Mouse (Mus musculus) forebrain, embryonic 14.5 days (tissue): Measurements from ENCODE around the gene Tead4. TPM values are rescaled to one million over a fixed set of nuclear protein-coding genes. Genes with fewer than 3 reads are reported as not detected.
A peak's percentile ranks its signal among the peaks of the same experiment; 100 is the strongest.

Source experiments
- ATAC-seq: fragments of 200-750 bp; cut with Nextera tagmentation; 2 replicates; pipeline ENCODE4 v1.8.0; 2017; ENCODE audit warnings: mild to moderate bottlenecking, moderate library complexity
- DNase-seq: peaks from one replicate; pipeline ENCODE4 v3.0.0-alpha.2; 2015; ENCODE audit warnings: low spot score
- H3K27ac ChIP-seq: fragments of 300-500 bp; sonication (generic); 2 replicates; pipeline ENCODE4 v1.5.1; 2014; ENCODE audit warnings: low read depth, mild to moderate bottlenecking, control low read depth, low read length, moderate library complexity
- H3K27me3 ChIP-seq: fragments of 300-500 bp; sonication (generic); replicated peaks from 2 replicates; pipeline ENCODE4 v1.6.1; 2014; ENCODE audit warnings: low read length, control low read depth, mixed read lengths; ENCODE audit not compliant: control insufficient read depth, insufficient read depth
- H3K36me3 ChIP-seq: fragments of 300-500 bp; sonication (generic); 2 replicates; pipeline ENCODE4 v1.6.1; 2014; ENCODE audit warnings: low read length, control low read depth; ENCODE audit not compliant: control insufficient read depth, insufficient read depth
- H3K4me1 ChIP-seq: fragments of 300-500 bp; sonication (generic); 2 replicates; pipeline ENCODE4 v1.6.1; 2014; ENCODE audit warnings: antibody characterized with exemption, low read length, control low read depth; ENCODE audit not compliant: control insufficient read depth, insufficient read depth
- H3K4me2 ChIP-seq: fragments of 300-500 bp; sonication (generic); 2 replicates; pipeline ENCODE4 v1.6.1; 2014; ENCODE audit warnings: mild to moderate bottlenecking, control low read depth, low read length
- H3K4me3 ChIP-seq: fragments of 300-500 bp; sonication (generic); 2 replicates; pipeline ENCODE4 v1.5.1; 2014; ENCODE audit warnings: low read depth, low read length, control low read depth
- H3K9ac ChIP-seq: fragments of 300-500 bp; sonication (generic); 2 replicates; pipeline ENCODE4 v1.6.1; 2014; ENCODE audit warnings: mild to moderate bottlenecking, low read length, control low read depth, moderate library complexity
- H3K9me3 ChIP-seq: fragments of 300-500 bp; sonication (generic); replicated peaks from 2 replicates; pipeline ENCODE4 v1.6.1; 2016; ENCODE audit warnings: low read length, control low read depth, mixed read lengths; ENCODE audit not compliant: control insufficient read depth
- WGBS: fragments of 180-500 bp; shearing (Covaris S2); extraction: QIAGEN DNeasy Blood & Tissue Kit; methylation state at CpG from one replicate; pipeline ENCODE4 v1.1.7; 2014; 5-methylcytosine and 5-hydroxymethylcytosine counted together
- polyA plus RNA-seq: library from polyadenylated mRNA; unstranded; fragments of >200 nt; fragmentation: Nextera tagmentation; extraction: Ambion mirVana; gene quantifications from 2 replicates; pipeline ENCODE4 v1.2.1, GENCODE M21; 2014

Gene Tead4
- polyA plus RNA-seq, 1 experiment from 2014 or later: 0.18 TPM

- Histone ChIP-seq H3K4me3 (no peak overlapping the region), H3K9ac (no peak overlapping the region), H3K9me3 (no peaks in the 10 kb centered on the region), H3K27me3 (no peaks in the 10 kb centered on the region), H3K4me1 (no peaks in the 10 kb centered on the region), H3K27ac (no peak overlapping the region), H3K36me3 (no peaks in the 10 kb centered on the region), H3K4me2 (no peak overlapping the region)
- ATAC-seq: no peak
- WGBS: 91% methylated on average over 8 of the region's 8 CpGs
- no peak for DNase-seq
Observed at GRCm38 (mm10) chr6:128264870-128265526, 35.6 kb downstream of the Tead4 start.

GRCm38 (mm10) chr6:128261486-128261885, 39.1 kb downstream of the Tead4 start:
- Histone ChIP-seq H3K4me1 (no peaks in the 10 kb centered on the region), H3K4me3 (no peak overlapping the region), H3K27ac (no peak overlapping the region), H3K9ac (no peak overlapping the region), H3K9me3 (no peaks in the 10 kb centered on the region), H3K36me3 (no peaks in the 10 kb centered on the region), H3K4me2 (no peak overlapping the region), H3K27me3 (no peaks in the 10 kb centered on the region)
- DNase-seq (no peak), ATAC-seq (no peak)
- 65% methylated on average over 1 of the region's 1 CpGs for WGBS

DNA sequence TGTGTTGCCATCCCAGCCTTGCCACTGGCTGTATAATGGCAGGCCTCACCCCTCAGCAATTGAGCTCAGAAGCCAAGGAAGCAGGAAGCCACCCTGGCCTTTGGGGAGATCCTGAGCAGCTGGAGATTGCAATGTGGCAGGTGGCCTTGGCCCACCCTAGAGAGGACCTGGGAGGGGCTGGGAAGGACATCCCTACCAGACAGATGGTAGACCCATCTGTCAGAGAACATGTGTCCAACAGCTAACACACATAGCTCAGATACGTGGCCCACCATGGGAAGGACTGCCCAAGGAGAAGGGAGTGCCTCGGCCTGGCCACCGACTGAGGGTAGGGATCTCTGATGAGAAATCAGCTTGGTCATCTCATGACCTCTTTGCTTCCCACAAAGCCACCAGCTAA, 41.4 kb downstream of the Tead4 start:
- no peak for DNase-seq
- 84% methylated on average over 3 of the region's 3 CpGs for WGBS
- no peak for ATAC-seq

GRCm38 (mm10) chr6:128255941-128256340, 44.7 kb downstream of the Tead4 start:
- Histone ChIP-seq H3K4me3 (no peak overlapping the region), H3K9me3 (no peaks in the 10 kb centered on the region), H3K27ac (no peak overlapping the region), H3K27me3 (no peaks in the 10 kb centered on the region), H3K9ac (no peak overlapping the region), H3K4me2 (no peak overlapping the region), H3K4me1 (no peaks in the 10 kb centered on the region), H3K36me3 (no peaks in the 10 kb centered on the region)
- no peak for ATAC-seq
- 60% methylated on average over 2 of the region's 2 CpGs for WGBS
- DNase-seq: no peak

More for the DNA sequence above, 41.4 kb downstream of the Tead4 start:
- Histone ChIP-seq H3K27me3 (no peaks in the 10 kb centered on the region), H3K4me3 (no peak overlapping the region), H3K9me3 (no peaks in the 10 kb centered on the region), H3K9ac (no peak overlapping the region), H3K27ac (no peak overlapping the region), H3K4me2 (no peak overlapping the region), H3K4me1 (no peaks in the 10 kb centered on the region), H3K36me3 (no peaks in the 10 kb centered on the region)

DNA sequence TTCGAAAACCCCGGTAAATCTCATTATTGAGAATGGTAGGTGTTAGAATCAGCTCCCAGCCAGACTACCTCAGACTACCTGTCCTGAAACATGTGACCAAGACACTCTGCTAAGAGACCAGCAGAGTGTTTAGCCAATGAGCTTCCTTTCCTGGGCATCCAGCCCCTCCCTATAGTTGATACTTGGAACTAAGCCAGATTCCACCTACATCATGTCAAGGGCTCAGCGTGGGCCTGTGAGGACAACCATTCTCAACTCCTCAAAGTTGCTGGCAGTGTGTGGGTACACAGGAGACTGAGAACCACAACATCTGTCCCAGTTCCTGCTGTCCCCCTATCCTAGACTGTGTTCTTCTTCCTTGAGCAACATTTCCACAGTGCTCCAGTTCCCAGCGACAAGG, 45.3 kb downstream of the Tead4 start:
- Histone ChIP-seq H3K36me3 (no peaks in the 10 kb centered on the region), H3K4me3 (no peak overlapping the region), H3K27ac (no peak overlapping the region), H3K27me3 (no peaks in the 10 kb centered on the region), H3K4me2 (no peak overlapping the region), H3K4me1 (no peaks in the 10 kb centered on the region), H3K9ac (no peak overlapping the region), H3K9me3 (no peaks in the 10 kb centered on the region)
- WGBS: 67% methylated on average over 4 of the region's 4 CpGs
- no peak for ATAC-seq
- peak; percentile 17 for DNase-seq

GRCm38 (mm10) chr6:128254551-128254950, 46.1 kb downstream of the Tead4 start:
- WGBS: 10% methylated on average over 4 of the region's 4 CpGs
- no peak overlapping the region for H3K27ac ChIP-seq
- no peak overlapping the region for H3K4me2 ChIP-seq
- ATAC-seq (no peak), DNase-seq (peak; percentile 5)
- H3K9me3 ChIP-seq: no peaks in the 10 kb centered on the region
- H3K9ac ChIP-seq: no peak overlapping the region
- no peaks in the 10 kb centered on the region for H3K4me1 ChIP-seq
- H3K4me3 ChIP-seq: no peak overlapping the region
- H3K27me3 ChIP-seq: no peaks in the 10 kb centered on the region
- no peaks in the 10 kb centered on the region for H3K36me3 ChIP-seq

- Histone ChIP-seq H3K27me3 (no peaks in the 10 kb centered on the region), H3K36me3 (no peaks in the 10 kb centered on the region), H3K4me2 (no peak overlapping the region), H3K4me3 (no peak overlapping the region), H3K9me3 (no peaks in the 10 kb centered on the region), H3K27ac (no peak overlapping the region), H3K4me1 (no peaks in the 10 kb centered on the region), H3K9ac (no peak overlapping the region)
- DNase-seq (no peak), ATAC-seq (no peak)
- 83% methylated on average over 2 of the region's 2 CpGs for WGBS
Observed at GRCm38 (mm10) chr6:128253111-128253510, 47.5 kb downstream of the Tead4 start.

DNA sequence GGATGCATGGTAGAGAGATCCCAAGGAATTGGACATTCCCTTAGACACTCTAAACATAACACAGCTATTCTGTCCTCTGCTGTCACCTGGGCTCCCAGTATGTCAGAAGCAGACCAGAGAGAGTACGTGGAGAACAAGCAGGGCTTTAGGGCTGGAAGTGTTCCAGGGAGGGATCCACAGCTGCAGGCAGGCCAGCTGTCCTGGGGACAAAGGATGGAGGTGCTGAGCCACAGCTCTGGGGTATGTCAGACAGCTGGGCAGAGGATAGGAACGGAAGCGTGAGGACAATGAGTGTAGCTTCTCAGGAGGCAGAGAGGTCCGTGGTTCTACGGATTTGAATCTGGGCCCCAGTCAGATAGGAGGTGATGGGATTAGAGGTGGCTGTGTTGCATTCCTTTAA, 50.0 kb downstream of the Tead4 start:
- H3K4me2 ChIP-seq: no peak overlapping the region
- no peak for ATAC-seq
- DNase-seq: no peak
- H3K27ac ChIP-seq: no peak overlapping the region
- H3K36me3 ChIP-seq: no peaks in the 10 kb centered on the region
- no peaks in the 10 kb centered on the region for H3K27me3 ChIP-seq
- no peaks in the 10 kb centered on the region for H3K9me3 ChIP-seq
- H3K9ac ChIP-seq: no peak overlapping the region
- H3K4me1 ChIP-seq: no peaks in the 10 kb centered on the region
- WGBS: 86% methylated on average over 5 of the region's 5 CpGs
- H3K4me3 ChIP-seq: no peak overlapping the region

DNA sequence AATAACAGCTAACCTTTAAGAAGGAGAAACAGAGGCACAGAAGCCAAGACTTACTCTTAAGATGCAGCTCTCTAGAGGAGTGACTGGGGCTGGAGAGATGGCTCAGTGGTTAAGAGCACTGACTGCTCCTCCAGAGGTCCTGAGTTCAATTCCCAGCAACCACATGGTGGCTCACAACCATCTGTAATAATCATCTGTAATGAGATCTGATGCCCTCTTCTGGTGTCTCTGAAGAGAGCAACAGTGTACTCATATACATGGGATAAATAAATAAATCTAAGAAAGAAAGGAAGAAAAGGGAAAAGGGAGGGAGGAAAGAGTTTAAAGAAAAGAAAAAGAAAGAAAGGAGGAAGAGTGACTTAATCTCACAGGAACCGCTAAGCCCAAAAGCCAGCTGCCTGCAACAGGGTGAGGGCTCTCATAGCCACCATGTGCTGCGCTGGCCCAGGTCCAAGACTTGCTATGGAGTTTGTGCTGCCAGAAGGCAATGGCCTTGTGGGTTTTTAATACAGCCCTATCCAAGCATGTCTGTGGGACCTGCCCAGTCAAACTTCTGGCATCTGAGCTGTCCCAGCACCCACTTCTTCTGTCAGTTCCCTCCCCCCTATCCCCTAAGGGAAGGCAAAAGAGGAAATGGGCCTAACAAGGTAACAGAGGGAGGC, 63.4 kb downstream of the Tead4 start:
- no peaks in the 10 kb centered on the region for H3K36me3 ChIP-seq
- no peaks in the 10 kb centered on the region for H3K27me3 ChIP-seq
- no peak overlapping the region for H3K27ac ChIP-seq
- no peak overlapping the region for H3K4me3 ChIP-seq
- no peak overlapping the region for H3K4me2 ChIP-seq
- 60% methylated on average over 2 of the region's 2 CpGs for WGBS
- H3K9ac ChIP-seq: no peak overlapping the region
- ATAC-seq: peak; percentile 46; the same call in 1 of the 2 replicates
- H3K9me3 ChIP-seq: no peaks in the 10 kb centered on the region
- no peaks in the 10 kb centered on the region for H3K4me1 ChIP-seq
- DNase-seq: peak; percentile 58
